Mouse (Mus musculus) CD8-positive naive resting alpha-beta T cell, adult 2 months (primary cell): ENCODE results near the gene Gpr179.
"Not testable (repeated sequence)": the region's sequence is repeated elsewhere in the genome, so short reads cannot be mapped to it uniquely, and the experiment has no call there.

ENCODE experiments used
- DNase-seq, 2 experiments: peaks; one replicate each; pipeline ENCODE4 v3.0.0; 2022; ENCODE audit warnings: low read depth in 2 of 2, low spot score in 2 of 2

Gene Gpr179

GRCm38 (mm10) chr11:97321894-97322600 lies 29.8 kb downstream of the Gpr179 start:
- DNase-seq = not testable (repeated sequence)

- DNase-seq = no peak
These were observed 30.7 kb downstream of the Gpr179 start for GRCm38 (mm10) chr11:97321197-97321596.

- peak; percentile 98 to 99 for DNase-seq
These were observed 36.1 kb downstream of the Gpr179 start, which contains the start of gene Mrpl45 for GRCm38 (mm10) chr11:97315504-97316503. Gene Mrpl45 (plus strand): TSS chr11:97315716.

- DNase-seq = no peak
These were observed 37.0 kb downstream of the Gpr179 start for GRCm38 (mm10) chr11:97314751-97315503.

GRCm38 (mm10) chr11:97314110-97314509 lies 37.8 kb downstream of the Gpr179 start:
- DNase-seq = peak in 1 of 2 experiments; percentile 31

GRCm38 (mm10) chr11:97312871-97313270 lies 39.0 kb downstream of the Gpr179 start:
- not testable (repeated sequence) for DNase-seq

GRCm38 (mm10) chr11:97310895-97311631 lies 40.8 kb downstream of the Gpr179 start:
- DNase-seq = no peak

- DNase-seq = peak; percentile 46 to 63
These were observed 41.8 kb downstream of the Gpr179 start for GRCm38 (mm10) chr11:97309911-97310571.

- DNase-seq = peak in 1 of 2 experiments; percentile 5
These were observed 42.4 kb downstream of the Gpr179 start for GRCm38 (mm10) chr11:97309451-97309836.

- DNase-seq = no peak
These were observed 42.9 kb downstream of the Gpr179 start for GRCm38 (mm10) chr11:97308806-97309450.

- no peak for DNase-seq
These were observed 44.4 kb downstream of the Gpr179 start for GRCm38 (mm10) chr11:97307294-97308069.

- DNase-seq = no peak
These were observed 47.2 kb downstream of the Gpr179 start for GRCm38 (mm10) chr11:97304631-97305030.

- no peak for DNase-seq
These were observed 49.6 kb downstream of the Gpr179 start for GRCm38 (mm10) chr11:97302231-97302781.

GRCm38 (mm10) chr11:97301406-97301805 lies 50.5 kb downstream of the Gpr179 start:
- no peak for DNase-seq

- DNase-seq = no peak
These were observed 51.9 kb downstream of the Gpr179 start for GRCm38 (mm10) chr11:97299939-97300338.

- DNase-seq = no peak
These were observed 55.3 kb downstream of the Gpr179 start for GRCm38 (mm10) chr11:97296542-97296941.

GRCm38 (mm10) chr11:97292731-97293130 lies 59.1 kb downstream of the Gpr179 start:
- DNase-seq = no peak
